Mouse (Mus musculus) retina, postnatal 7 days (tissue): ENCODE measurements around the gene Slc2a6.

Experiments used
- DNase-seq: peaks from one replicate; pipeline ENCODE4 v3.0.0-alpha.2; 2012; ENCODE audit warnings: low read depth, low spot score

Slc2a6 gene

GRCm38 (mm10) chr2:27036003-27036402 is 8.2 kb upstream of the Slc2a6 start:
- no peak for DNase-seq

- no peak for DNase-seq
Measured at GRCm38 (mm10) chr2:27032361-27032760, 4.6 kb upstream of the Slc2a6 start.

- DNase-seq, result no peak
Measured at GRCm38 (mm10) chr2:27028437-27029015, 728 bp upstream of the Slc2a6 start.

- DNase-seq, result no peak
Measured at GRCm38 (mm10) chr2:27026857-27027617, 761 bp downstream of the Slc2a6 start.

DNA sequence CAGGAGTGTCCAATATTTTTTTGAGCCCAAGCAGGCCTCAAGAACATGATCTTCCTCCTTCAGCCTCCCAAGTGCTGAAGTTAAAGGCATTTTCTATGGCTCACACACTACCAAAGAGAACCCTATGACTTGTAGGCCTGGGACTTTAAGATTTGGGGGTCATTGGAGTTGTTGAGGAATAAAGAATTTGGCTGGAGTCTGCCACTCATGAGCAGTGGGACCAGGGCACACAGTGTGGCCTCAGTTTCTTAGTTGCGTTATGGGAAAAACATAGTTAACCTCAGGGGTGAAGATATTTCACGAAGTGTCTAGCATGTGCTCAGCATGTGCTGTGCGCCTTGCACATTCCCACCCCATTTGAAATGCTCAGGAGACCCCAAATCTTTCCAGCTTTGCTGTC is 1.5 kb downstream of the Slc2a6 start:
- DNase-seq, result no peak

- no peak for DNase-seq
Measured at GRCm38 (mm10) chr2:27025545-27025944, 2.3 kb downstream of the Slc2a6 start.

GRCm38 (mm10) chr2:27024136-27024535 is 3.7 kb downstream of the Slc2a6 start:
- DNase-seq, result no peak

DNA sequence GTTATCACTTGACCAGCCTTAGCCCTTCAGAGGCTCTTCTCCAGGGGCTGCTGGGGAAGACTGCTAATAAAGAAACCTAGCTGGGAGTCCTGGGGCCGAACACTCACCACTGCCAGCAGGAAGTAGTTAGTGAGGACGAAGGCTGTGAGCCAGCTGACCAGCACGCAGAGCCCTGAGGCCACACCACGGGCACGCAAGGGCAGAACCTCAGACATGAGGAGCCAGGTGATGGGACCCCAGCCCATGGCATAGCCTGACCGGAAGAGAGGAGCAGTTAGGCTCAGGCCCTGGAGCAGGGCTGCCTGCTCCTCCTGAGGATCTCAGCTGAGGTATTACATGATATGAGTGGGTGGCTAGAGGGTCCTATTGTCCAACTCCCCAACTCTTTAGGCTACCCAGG is 5.2 kb downstream of the Slc2a6 start:
- DNase-seq, result no peak

- DNase-seq, result no peak
Measured at GRCm38 (mm10) chr2:27021103-27021502, 6.7 kb downstream of the Slc2a6 start.

GRCm38 (mm10) chr2:27019530-27019929 is 8.3 kb downstream of the Slc2a6 start:
- no peak for DNase-seq

GRCm38 (mm10) chr2:27017802-27018201 is 10.0 kb downstream of the Slc2a6 start:
- peak; percentile 60 for DNase-seq

DNA sequence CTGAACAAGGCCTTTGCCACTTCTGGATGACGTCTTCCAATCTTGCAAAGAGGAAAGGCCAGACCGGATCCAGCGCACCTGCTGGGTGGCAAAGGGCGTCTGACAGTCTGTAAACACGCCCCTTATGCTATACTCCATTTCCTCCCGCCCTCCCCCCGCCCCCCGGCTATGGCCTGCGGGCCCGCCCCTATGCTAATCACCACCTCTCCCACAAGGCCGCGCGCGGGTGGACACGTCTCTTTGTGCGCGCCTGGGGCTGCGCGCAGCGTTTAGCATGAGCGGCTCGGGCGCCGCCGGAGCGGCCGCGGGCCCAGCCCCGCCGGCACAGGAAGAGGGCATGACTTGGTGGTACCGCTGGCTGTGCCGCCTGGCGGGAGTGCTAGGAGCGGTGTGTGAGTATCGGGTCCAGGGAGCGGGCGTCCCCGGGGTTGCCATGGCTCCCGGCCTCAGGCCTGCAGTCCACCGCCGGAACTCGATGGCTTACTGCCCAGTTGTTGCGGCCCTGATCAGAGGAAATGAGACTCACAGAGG is 18.0 kb downstream of the Slc2a6 start, which contains the start of gene Cacfd1:
Cacfd1 (plus strand) TSS at position 213 of the 531 bp plus-strand sequence.
- DNase-seq, result peak; percentile 86

DNA sequence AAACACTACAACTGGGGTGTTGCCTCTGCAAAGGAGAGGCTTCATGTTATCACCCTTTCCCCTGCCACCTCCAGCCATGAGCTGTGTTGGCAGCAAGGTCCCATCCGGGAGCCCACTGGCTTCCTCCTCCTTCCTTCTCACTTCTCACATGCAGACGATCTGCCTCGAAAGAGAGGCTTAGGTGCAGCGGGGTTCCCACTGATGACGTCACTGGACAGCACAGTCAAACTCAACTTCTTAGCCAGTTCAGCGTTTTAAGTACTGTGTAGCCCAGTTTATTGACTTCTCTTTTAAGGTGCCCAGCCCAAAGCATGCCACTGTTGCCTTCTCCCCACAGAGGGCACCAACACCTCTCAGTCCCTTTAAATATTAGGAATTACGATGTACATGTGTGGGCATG is 20.1 kb downstream of the Slc2a6 start:
- no peak for DNase-seq

DNA sequence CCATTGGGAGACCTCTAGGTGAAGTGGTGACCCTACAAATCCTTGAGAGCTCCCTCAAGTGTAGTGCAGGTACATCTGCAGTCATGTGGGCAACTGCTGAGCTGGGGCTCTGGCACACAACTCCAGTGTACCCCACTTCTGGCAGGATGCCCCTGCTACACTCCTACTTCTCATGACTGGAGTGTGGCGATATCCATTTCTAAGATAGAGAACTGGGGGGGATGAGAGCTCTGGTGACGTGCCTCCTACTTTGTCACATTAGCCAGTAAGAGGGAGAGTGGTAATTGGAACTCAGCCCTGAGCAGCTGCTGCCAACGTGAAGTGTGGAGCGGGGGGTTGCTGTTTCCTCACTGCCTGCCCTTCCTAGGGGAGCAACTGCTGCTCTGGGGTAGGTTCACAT is 21.5 kb downstream of the Slc2a6 start:
- no peak for DNase-seq

- DNase-seq, result no peak
Measured at GRCm38 (mm10) chr2:26997993-26998392, 29.8 kb downstream of the Slc2a6 start.

- DNase-seq, result no peak
Measured at GRCm38 (mm10) chr2:26997498-26997897, 30.3 kb downstream of the Slc2a6 start.

DNA sequence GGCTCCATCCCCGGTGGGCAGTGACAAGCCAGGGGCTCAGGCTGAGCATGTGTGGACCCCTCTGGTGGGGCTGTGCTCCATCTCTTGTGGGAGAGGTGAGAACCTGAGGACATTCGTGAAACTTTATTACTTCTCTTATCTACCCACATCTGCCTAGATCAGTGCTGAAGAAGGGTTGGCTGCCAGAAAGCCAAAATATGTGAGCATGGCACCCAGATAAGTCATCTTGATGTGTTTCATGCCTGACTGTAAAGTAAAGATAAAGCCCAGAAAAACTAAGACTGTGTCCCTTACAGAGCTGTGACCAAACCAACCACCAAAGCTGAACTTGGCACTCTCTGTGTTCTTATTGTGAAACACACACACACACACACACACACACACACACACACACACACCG is 33.9 kb downstream of the Slc2a6 start:
- no peak for DNase-seq

DNA sequence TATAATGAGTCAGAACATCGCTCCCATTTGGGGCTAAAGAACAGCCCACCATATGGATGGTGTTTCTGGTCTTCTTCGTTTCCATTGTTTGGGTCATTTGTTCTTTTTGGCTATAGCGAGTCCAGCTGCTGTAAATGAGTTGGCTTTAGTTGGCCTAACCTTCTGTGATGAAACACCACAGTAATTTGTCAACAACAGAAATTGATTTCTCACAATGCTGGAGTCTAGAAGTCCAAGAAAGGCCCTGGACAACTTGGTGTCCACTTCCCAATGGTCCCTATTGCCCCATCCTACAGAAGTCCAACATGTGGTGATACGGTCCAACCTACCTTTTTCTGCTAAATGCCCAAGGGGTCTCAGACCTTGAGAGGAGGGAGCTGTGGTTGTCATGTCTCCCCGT is 43.2 kb downstream of the Slc2a6 start:
- no peak for DNase-seq

DNA sequence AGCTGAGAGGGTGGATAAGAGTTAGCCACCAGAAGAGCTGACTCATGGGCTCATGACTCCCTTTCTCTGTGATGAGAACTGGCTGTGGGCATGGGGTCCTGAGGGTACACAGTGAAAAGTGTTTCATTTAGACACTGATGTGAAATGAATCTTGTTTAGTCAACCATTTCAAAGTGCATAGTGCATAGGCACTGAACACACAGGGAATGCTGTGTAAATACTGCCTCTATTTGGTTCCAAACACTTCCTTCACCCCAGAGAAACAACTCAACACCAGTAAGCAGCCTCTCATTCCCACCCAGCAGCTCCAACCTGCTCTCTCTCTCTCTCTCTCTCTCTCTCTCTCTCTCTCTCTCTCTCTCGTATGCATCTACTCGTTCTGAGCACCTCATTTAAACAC is 43.6 kb downstream of the Slc2a6 start:
- DNase-seq, result no peak

DNA sequence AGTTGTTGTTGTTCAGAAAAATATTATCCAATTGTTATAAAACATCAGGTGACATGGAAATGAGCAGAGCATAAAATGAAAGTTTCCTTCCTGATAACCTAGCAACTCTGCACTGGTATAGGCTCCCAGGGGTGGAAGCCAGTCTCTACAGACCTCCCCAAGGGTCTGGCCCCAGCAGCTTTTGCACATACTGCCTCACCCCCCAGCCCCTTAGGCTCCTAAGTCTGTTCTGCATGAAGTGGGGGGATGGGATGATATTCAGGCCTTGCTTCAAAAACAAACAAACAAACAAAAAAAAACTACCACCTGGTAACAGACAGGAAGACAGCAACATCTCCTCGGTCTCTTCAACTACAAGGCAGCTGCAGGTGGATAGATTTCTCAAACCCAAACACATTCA is 47.4 kb downstream of the Slc2a6 start:
- no peak for DNase-seq

DNA sequence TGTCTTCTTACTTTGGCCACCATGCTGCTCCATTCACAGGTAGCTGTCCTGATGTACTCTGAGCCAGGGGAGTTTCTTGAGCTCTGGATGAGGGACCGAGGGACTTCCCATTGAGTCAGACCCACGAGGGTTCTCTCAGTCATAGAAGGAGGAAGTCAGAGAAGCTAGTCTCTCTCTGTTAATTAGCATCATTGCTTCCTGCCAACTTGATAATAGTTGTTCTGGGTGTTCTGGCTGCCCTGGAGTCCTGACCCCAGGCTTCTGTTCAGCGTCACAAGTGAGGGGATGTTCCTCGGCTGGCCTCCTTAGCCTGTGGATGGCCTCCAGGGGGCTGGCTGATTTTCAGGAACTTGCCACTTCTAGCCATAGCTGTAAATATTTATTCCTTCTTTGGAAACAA is 53.8 kb downstream of the Slc2a6 start:
- no peak for DNase-seq

DNA sequence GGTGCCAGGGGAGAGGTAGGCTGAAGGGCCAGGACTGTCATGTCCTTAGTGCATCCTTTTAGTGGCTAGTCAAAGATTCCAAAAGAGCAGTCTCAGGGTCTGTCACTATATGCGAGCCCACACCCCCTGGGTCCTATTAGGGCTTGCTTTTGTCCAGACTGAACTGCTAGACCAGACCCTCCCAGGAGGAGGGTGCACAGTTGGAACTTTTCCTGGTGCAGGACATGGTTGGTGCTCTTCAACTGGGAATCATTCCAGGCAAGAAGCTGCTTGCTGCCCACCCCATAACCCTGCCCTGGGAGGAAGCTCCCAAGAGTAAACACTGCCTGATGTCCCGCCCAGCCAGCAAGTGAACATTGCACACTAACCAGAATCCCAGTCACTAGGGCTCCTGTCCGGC is 54.7 kb downstream of the Slc2a6 start, which contains the start of gene Adamts13:
Adamts13 (plus strand) TSS at position 301 of the 400 bp plus-strand sequence.
- DNase-seq, result no peak
